28 mouse cellular contexts compared by ENCODE assay signal in the genomic region with DNA sequence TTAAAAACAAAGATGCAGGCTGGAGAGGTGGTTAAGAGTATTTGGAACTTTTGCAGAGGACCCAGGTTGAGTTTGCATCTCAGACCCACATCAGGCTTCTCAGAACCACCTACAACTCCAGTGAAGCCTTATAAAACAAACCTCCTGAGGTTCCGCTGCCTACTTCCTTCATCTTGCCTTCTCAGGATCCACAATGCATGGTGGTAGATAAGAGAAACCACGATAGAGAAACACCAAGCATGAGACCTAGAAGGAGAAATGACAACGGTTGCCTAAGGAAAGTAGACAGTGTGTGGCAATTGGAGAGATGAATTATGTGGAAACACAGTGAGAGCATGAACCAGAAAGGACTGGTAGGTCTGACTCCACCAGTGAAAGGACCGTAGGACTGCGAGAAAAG. TPM values are rescaled to one million over a fixed set of nuclear protein-coding genes. Genes with fewer than 3 reads are reported as not detected.
DNase-seq lines count a peak whose midpoint lies in the region; ATAC-seq and TF ChIP-seq lines count a peak whose summit lies in the region.
"Had no signal": no experiment of that assay in that cellular context is flagged by ENCODE, and none has a peak within 500 bp of the region (broad histone marks: within the 10 kb centered on the region; RNA-seq: fewer than 3 reads in every experiment).

No protein-coding gene starts in this region.

- no peak for TF ChIP-seq RAD21 in MEL (IDR thresholded peaks at IDR 0.05; ENCODE audit: low read depth, low read length)

- 0 out of 4 replicates have a peak, but pooled peaks cover 0 to 2% of the 10 kb centered on the region in 2 experiments for H3K36me3 ChIP-seq in MEL (ENCODE audit: control insufficient read depth in 1 of 2, insufficient read depth in 2 of 2, low read length in 2 of 2)
- H3K36me3 ChIP-seq in midbrain, embryonic 16.5 days (ENCODE audit: control insufficient read depth, insufficient read depth, low read length) = no peaks in the 10 kb centered on the region
- H3K36me3 ChIP-seq: forebrain, embryonic 10.5 days; heart, embryonic 12.5 days; heart, embryonic 15.5 days had no signal

- peak; percentile 67 for DNase-seq in MEL (ENCODE audit: low read depth, low spot score)
- DNase-seq in adrenal gland, postnatal 36 days = no peak
- DNase-seq in spleen, adult 18-20 months = no peak
- DNase-seq: adrenal gland, adult 2 months; adrenal gland, postnatal 14 days; cerebellum, adult 11 months; cerebellum, adult 2 months; cerebellum, adult 9-11 months; cerebellum, postnatal 25 days; gastrocnemius, postnatal 10 days; gastrocnemius, postnatal 36 days; heart, adult 18-20 months; heart, postnatal 14 days; heart, postnatal 4 days had no signal

- no peaks in the 10 kb centered on the region for H3K9me3 ChIP-seq in MEL (replicated peaks; ENCODE audit: insufficient read depth, low read length)
- no peaks in the 10 kb centered on the region for H3K9me3 ChIP-seq in midbrain, embryonic 16.5 days (replicated peaks; ENCODE audit: control insufficient read depth, low read length, poor library complexity, severe bottlenecking)
- H3K9me3 ChIP-seq: forebrain, embryonic 10.5 days; forebrain, embryonic 13.5 days; heart, embryonic 12.5 days; heart, embryonic 15.5 days had no signal

- TF ChIP-seq EP300 in MEL (IDR thresholded peaks at IDR 0.05; ENCODE audit: low read depth in 1 of 2, low read length in 2 of 2) = peak; percentile 74 to 78; a peak in 3 of 4 replicates

- H3K4me2 ChIP-seq in midbrain, embryonic 16.5 days (ENCODE audit: low read length) = no peak overlapping the region
- H3K4me2 ChIP-seq: forebrain, embryonic 13.5 days; heart, embryonic 12.5 days; heart, embryonic 15.5 days; hindbrain, embryonic 14.5 days had no signal

- no peak for TF ChIP-seq CTCF in MEL (IDR thresholded peaks at IDR 0.05 in 2 of 3, conservative IDR thresholded peaks at IDR 0.05 in 1 of 3; ENCODE audit: control insufficient read depth in 1 of 3, insufficient read depth in 1 of 3, low read depth in 2 of 3, low read length in 3 of 3, poor library complexity in 1 of 3, severe bottlenecking in 1 of 3)

- no peaks in the 10 kb centered on the region for H3K27me3 ChIP-seq in MEL (ENCODE audit: control insufficient read depth in 1 of 2, insufficient read depth in 2 of 2, low read length in 2 of 2)
- H3K27me3 ChIP-seq in midbrain, embryonic 16.5 days (ENCODE audit: control insufficient read depth, insufficient read depth, low read depth, low read length) = no peaks in the 10 kb centered on the region
- H3K27me3 ChIP-seq: forebrain, embryonic 13.5 days; heart, embryonic 12.5 days; heart, embryonic 15.5 days had no signal

- H3K79me2 ChIP-seq in MEL (ENCODE audit: control insufficient read depth, insufficient read depth, low read length, poor library complexity) = no peaks in the 10 kb centered on the region

- H3K4me3 ChIP-seq in MEL (ENCODE audit: control insufficient read depth in 1 of 2, insufficient read depth in 1 of 2, low read depth in 2 of 2, low read length in 2 of 2) = no peak overlapping the region
- no peak overlapping the region for H3K4me3 ChIP-seq in midbrain, embryonic 16.5 days (ENCODE audit: low read depth, low read length)
- H3K4me3 ChIP-seq: forebrain, embryonic 10.5 days; forebrain, embryonic 13.5 days; heart, embryonic 12.5 days; heart, embryonic 15.5 days had no signal

- ATAC-seq in common myeloid progenitor, adult 5-6 weeks (replicated peaks; ENCODE audit: low read depth, poor library complexity, severe bottlenecking) = peak; percentile 48
- peak; percentile 45 for ATAC-seq in megakaryocyte progenitor cell, adult 5-6 weeks (replicated peaks; ENCODE audit: poor library complexity)
- ATAC-seq in midbrain, embryonic 16.5 days = no peak
- ATAC-seq: forebrain, embryonic 13.5 days; forebrain, embryonic 16.5 days; hindbrain, postnatal 0 days; inflammation-experienced regulatory T-cells, adult 6 months; intestine, embryonic 16.5 days had no signal

- no peak for TF ChIP-seq POLR2A in MEL (IDR thresholded peaks at IDR 0.05; ENCODE audit: control insufficient read depth in 1 of 2, insufficient read depth in 1 of 2, low read depth in 1 of 2, low read length in 2 of 2, poor library complexity in 1 of 2)

- no peak overlapping the region for H3K9ac ChIP-seq in MEL (ENCODE audit: control insufficient read depth, low read depth, low read length, poor library complexity, severe bottlenecking)
- no peak overlapping the region for H3K9ac ChIP-seq in midbrain, embryonic 16.5 days (ENCODE audit: low read depth, low read length)
- H3K9ac ChIP-seq: forebrain, embryonic 13.5 days; heart, embryonic 12.5 days; heart, embryonic 15.5 days; hindbrain, embryonic 14.5 days had no signal

- no peak overlapping the region for H3K27ac ChIP-seq in MEL (ENCODE audit: control insufficient read depth, low read depth, low read length)
- no peak overlapping the region for H3K27ac ChIP-seq in midbrain, embryonic 16.5 days (ENCODE audit: low read length)
- H3K27ac ChIP-seq: forebrain, embryonic 10.5 days; forebrain, embryonic 13.5 days; heart, embryonic 15.5 days; hindbrain, embryonic 14.5 days; hindbrain, postnatal 0 days had no signal

- peaks cover 0 to 3% of the 10 kb centered on the region in 2 experiments; a peak in 1 of 4 replicates for H3K4me1 ChIP-seq in MEL (ENCODE audit: control insufficient read depth in 1 of 2, insufficient read depth in 2 of 2, low read length in 2 of 2)
- no peaks in the 10 kb centered on the region for H3K4me1 ChIP-seq in midbrain, embryonic 16.5 days (ENCODE audit: control insufficient read depth, insufficient read depth, low read length)
- H3K4me1 ChIP-seq: forebrain, embryonic 10.5 days; forebrain, embryonic 13.5 days had no signal

- 86% methylated on average over 5 of the region's 5 CpGs for WGBS in midbrain, embryonic 16.5 days

TF ChIP-seq in MEL, 35 proteins besides CTCF, POLR2A, EP300 and RAD21:
- TF ChIP-seq RCOR1 (IDR thresholded peaks at IDR 0.05; ENCODE audit: low read depth, low read length) (peak; percentile 44; the same call in 1 of the 2 replicates), MYC (IDR thresholded peaks at IDR 0.05; ENCODE audit: low read depth, low read length) (peak; percentile 69), JUND (IDR thresholded peaks at IDR 0.05; ENCODE audit: low read depth, low read length) (no peak), USF1 (IDR thresholded peaks at IDR 0.05; ENCODE audit: low read depth, low read length) (no peak), HCFC1 (IDR thresholded peaks at IDR 0.05; ENCODE audit: low read depth, low read length) (no peak), ZMIZ1 (IDR thresholded peaks at IDR 0.05; ENCODE audit: low read depth, low read length) (no peak), MEF2A (IDR thresholded peaks at IDR 0.05; ENCODE audit: extremely low read depth, insufficient replicate concordance, low read depth, low read length, poor library complexity, severe bottlenecking) (no peak), ELF1 (IDR thresholded peaks at IDR 0.05; ENCODE audit: low read depth, low read length) (peak; percentile 50; the same call in 1 of the 2 replicates), SIN3A (IDR thresholded peaks at IDR 0.05; ENCODE audit: low read length) (peak; percentile 37), TCF12 (IDR thresholded peaks at IDR 0.05; ENCODE audit: low read depth, low read length) (peak; percentile 54; the same call in 1 of the 2 replicates), GATA1 (IDR thresholded peaks at IDR 0.05; ENCODE audit: low read depth, low read length) (peak; percentile 74), NELFE (IDR thresholded peaks at IDR 0.05; ENCODE audit: low read depth, low read length) (no peak)

RNA-seq across cellular contexts. Expression of gene Tmem182, which starts 4.5 kb away (rescaled TPM):
- not detected in 2 replicates for total RNA-seq in MEL (2012; rRNA removed)
- not detected for polyA plus RNA-seq in MEL (2012; ENCODE audit: insufficient read depth in 1 of 2, insufficient read length in 2 of 2, low read depth in 1 of 2, low replicate concordance in 2 of 2, missing spikeins in 1 of 2)
- not detected in 2 replicates for total RNA-seq in common myeloid progenitor, adult 5-6 weeks (2017)
- total RNA-seq in megakaryocyte progenitor cell, adult 5-6 weeks (2015) = not detected in 2 replicates
- total RNA-seq in megakaryocyte progenitor cell, adult 5-6 weeks (2017) = not detected in 2 replicates
- 0.10 and 0.15 TPM in 2 replicates for polyA plus RNA-seq in midbrain, embryonic 16.5 days (2015; fragmentation: Nextera tagmentation; extraction: Ambion mirVana)
- total RNA-seq in adrenal gland, postnatal 36 days (2021) = 1 to 10 TPM in 1 of 2 experiments, under 1 TPM in 1; 0.95 to 3.6 TPM
- total RNA-seq: ES-E14 had no signal
- polyA plus RNA-seq: forebrain, embryonic 10.5 days; forebrain, embryonic 16.5 days; hindbrain, embryonic 11.5 days; hindbrain, embryonic 14.5 days; inflammation-experienced regulatory T-cells, adult 6 months had no signal

RNA-seq across cellular contexts. Expression of gene Mfsd9, which starts 10.4 kb away (rescaled TPM):
- total RNA-seq in MEL (2012; rRNA removed) = 0.59 and 1.0 TPM in 2 replicates
- polyA plus RNA-seq in MEL (2012; ENCODE audit: insufficient read depth in 1 of 2, insufficient read length in 2 of 2, low read depth in 1 of 2, low replicate concordance in 2 of 2, missing spikeins in 1 of 2) = 1 to 10 TPM in 1 of 2 experiments, not detected in 1; 1.4 TPM
- total RNA-seq in common myeloid progenitor, adult 5-6 weeks (2017) = 1.6 and 2.0 TPM in 2 replicates
- 1.1 and 1.4 TPM in 2 replicates for total RNA-seq in megakaryocyte progenitor cell, adult 5-6 weeks (2015)
- total RNA-seq in megakaryocyte progenitor cell, adult 5-6 weeks (2017) = 2.4 and 3.0 TPM in 2 replicates
- polyA plus RNA-seq in midbrain, embryonic 16.5 days (2015; fragmentation: Nextera tagmentation; extraction: Ambion mirVana) = 8.2 and 8.4 TPM in 2 replicates
- 1 to 10 TPM; 1.8 to 3.9 TPM for total RNA-seq in adrenal gland, postnatal 36 days (2021)
